Mouse (Mus musculus): Measurements from ENCODE around the gene Snx1.

Snx1 gene

DNA sequence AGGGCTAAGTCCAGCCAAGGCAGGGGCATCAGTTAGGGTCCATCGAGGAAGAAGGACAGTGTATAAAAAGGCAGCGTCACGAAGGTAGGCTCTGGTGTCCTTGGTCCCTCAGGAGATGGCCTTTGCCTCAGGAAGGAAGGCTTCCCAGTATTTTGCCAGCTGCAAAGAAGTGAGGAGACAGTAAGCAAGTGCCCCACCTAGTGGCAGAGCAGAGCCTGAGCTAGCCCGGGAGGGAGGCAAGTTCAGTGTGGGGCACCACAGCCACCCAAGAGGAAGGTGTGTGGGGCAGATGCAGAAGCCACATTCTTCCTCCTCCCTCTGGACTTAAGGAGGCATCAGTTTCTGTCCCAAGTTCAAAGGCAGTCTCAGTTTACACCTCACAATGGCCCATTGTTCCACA, 38.0 kb downstream of the Snx1 start:
- DNase-seq (ENCODE audit: low spot score in 2 of 2), result peak in 1 of 2 experiments; percentile 42

DNA sequence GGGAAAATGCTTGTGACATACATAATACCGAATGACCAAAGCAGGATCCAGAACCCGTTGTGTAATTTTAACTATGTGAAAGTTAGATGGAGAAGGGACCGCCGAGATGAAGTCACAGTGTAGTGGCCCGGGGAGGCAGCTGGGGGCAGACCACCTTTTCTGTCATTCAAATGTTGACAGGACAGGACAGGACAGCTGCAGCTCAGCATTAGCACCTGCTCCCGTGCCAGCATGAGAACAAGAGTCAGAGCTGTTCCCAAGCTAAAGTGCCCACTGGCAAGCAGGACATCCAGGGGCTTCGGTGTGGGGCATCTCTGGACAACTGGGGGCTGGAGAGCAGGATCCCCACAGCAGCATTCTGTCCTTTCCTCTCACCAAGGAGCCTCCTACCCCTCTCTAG, 39.3 kb downstream of the Snx1 start:
- DNase-seq (ENCODE audit: low spot score in 2 of 2), result no peak

DNA sequence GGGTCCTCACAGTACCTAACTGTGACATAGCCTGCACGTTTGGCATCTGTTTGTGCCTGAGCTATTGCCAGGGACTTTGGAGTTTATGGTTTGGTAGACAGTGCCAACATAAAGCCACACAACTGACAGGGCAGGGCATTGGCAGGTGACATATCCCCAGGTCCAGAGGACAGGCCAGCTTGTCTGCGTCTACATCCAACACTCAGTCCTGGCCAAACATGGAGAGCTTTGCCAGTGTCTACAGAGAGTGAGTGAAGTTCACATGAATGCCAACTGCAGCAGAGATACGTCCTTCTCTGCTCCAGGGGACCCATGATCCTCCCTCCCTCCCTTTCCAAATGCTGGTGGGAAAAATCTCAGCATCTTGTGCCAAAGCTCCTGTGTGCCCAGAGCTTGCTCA, 42.2 kb downstream of the Snx1 start:
- DNase-seq (ENCODE audit: low spot score in 2 of 2), result no peak

DNA sequence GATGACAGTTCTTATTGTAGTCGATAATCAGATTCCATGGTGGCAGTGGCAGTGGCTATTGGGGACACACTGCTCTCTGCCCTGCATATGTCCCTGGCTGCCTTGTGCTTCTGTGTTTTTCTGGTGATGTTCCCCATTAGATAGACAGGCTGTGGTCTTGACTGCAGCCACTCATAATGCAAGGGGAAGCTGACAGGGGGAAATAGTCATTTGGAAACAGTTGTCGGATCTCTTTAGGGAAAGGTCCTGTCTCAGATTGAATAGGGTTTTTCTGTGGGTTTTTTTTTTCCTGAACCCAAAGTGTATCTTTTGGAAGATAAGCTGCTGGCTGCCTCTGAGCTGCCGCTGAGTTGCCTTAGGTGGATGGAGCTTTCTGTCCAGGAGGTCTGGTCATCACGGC, 44.4 kb downstream of the Snx1 start:
- no peak for DNase-seq (ENCODE audit: low spot score in 2 of 2)

DNA sequence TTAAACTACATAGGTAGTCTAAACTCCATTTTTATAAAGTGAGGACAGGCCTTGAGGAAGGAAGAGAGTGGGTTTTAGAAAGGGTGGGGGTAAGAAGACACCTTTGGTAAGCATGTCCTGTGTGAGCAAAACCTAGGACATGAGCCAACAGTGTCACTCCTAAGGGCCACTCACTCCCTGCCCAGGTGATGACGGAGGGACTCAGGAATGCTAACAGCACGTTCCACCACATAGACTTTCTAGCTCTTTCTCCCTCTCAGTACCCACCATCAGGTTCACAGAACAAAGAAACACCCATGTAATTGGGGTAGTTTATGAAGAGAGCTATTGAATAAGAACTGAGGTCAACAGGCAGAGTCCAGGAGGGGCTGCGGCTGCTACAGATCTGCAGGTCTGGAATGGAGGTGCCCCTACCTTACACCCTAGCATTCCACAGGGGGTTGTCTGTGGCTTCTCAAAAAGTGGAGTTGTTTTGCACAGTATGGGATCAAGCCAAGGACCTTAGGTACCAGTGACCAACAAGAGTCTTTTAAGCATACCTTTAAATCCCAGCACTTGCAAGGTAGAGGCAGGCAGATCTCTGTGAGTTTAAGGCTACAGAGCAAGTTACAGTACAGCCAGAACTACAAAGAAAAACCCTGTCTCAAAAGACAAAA, 45.5 kb downstream of the Snx1 start:
- DNase-seq (ENCODE audit: low spot score in 2 of 2), result no peak

DNA sequence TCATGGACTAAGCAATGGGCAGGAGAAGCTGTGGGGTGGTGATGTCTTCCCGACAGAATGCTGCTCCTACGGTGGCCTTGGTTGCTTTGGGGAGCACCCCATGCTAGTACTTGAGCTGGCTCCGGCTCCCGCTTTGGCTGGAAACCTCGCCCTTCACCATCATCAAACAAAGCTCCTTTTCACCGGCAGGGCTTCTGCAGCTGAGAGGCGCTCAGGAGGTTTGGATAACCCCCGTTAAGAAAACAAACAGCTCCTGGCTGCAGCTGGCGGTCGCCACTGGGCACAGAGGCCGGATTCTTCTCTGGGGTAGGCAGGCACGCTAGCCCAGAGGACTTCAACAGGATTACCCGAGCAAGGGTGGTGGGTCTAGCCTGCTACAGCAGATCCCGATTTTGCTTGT, 47.9 kb downstream of the Snx1 start:
- peak in 1 of 2 experiments; percentile 34 for DNase-seq (ENCODE audit: low spot score in 2 of 2)

DNA sequence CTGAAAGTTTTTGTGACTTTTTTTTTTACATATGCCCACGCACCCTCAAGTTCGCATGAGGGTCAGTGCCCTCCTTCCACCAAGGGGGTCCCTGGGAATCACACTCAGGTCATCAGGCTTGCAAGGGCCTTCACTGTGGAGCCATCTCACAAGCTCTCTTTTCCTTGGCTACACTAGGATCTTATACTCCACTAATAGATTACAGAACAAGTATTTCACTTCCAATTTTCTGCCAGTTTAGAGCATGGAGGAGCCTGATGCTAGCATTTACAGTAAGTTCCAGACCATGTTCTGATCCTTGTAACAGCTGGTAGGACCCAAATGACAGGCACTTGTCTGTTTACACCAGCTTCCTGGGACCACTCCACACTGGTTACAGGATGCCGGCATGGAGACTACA, 48.3 kb downstream of the Snx1 start:
- no peak for DNase-seq (ENCODE audit: low spot score in 2 of 2)

DNA sequence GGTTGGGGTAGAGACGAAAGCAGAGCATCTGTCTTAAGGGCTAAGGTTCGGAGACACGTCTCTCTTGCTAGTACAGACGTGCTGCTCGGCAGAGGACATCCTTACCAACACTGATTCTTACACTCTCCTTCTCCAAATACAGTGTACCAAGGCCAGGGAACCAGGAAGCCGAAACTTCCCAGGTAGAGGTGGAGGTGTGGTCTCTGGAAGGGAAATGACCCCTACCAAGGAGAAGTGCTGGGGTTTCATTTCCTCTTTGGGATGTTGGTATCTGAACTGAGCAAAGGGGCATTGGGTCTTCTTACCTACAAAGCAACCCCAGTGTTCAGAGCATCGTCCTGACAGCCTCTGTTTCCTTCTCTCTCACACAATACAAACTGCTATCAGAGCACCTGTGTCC, 53.6 kb downstream of the Snx1 start:
- no peak for DNase-seq (ENCODE audit: low spot score in 2 of 2)

DNA sequence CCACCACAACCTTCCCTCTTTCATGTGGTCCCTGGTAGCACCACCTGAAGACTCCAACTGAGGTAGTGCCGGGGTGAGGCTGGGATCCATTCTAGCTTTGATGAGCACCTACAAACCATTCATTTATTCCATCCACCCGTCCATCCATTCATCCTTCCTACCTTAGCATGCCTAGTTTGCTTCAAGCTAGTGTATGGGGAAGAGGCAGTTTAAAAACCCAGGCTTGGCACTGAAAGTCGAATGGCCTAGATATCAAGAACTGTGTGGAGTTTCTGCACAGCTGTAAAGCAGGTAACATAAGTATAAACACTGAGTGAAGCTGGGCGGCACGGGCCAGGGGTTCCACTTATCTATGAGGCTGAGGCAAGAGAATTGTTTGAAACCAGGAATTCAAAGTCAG, 56.2 kb downstream of the Snx1 start:
- no peak for DNase-seq (ENCODE audit: low spot score in 2 of 2)

DNA sequence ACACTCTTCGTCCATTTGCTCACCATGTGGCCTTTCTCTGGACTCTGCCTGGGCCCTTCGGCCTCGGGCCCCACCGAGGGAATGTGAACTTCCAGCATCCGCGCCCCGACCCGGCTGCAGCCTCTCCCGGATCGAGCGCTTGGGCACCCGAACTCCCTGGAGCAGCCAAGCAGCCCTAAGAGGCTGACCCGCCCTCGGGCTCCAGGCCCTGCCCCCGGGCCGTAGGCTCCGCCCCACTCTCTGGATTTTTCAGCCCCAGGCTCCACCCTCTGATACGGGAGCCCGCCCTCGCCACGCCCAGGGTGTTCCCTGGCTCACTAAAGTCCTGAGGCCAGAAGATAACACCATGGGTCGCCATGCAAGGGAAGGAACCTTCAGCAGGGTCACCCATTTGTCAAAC, 56.8 kb downstream of the Snx1 start, which contains the start of gene Snx22:
Gene Snx22, minus strand, starts transcription at position 137 of the 400 bp plus-strand sequence.
- DNase-seq (ENCODE audit: low spot score in 2 of 2), result peak; percentile 65 to 73

DNA sequence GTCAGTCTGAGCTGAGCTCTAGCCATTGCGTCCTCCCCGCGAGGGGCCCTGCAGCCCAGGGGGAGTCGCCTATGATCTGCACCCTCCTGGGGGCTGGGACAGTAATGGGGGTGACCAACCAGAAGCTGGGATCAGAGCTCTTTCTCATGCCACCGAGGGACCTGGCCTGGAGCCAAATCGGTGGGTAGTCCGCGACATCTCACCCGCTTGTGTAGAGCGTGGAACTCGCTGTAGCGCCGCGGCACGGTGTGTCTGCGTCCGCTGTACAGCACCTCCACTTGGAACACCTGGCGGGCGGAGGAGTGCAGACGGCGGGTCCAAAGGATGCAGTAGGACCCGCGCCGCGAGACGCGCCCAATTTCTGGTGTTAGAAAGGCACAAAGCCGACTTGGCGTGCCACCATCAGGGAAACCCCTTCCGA, 57.4 kb downstream of the Snx1 start:
- DNase-seq (ENCODE audit: low spot score in 2 of 2), result peak in 1 of 2 experiments; percentile 37

DNA sequence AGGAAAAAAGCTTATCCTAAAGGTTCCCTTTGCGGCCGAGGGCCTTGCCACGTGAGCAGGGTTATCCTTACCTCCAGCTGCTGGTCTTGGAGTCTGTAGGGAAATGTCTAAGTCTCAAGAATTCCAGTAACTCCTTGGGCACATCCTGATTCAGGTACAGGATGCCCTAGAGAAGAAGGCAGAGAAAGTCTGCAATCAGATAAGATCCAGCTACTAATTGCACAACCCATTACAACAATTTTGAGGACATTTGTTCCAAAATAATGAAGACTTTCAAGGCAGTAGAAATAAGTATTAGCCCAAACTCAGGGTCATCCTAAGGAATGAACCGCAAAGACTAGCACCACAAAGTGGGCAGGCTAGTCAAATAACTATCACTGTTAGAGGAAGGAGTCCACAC, 58.3 kb downstream of the Snx1 start:
- no peak for DNase-seq (ENCODE audit: low spot score in 2 of 2)

DNA sequence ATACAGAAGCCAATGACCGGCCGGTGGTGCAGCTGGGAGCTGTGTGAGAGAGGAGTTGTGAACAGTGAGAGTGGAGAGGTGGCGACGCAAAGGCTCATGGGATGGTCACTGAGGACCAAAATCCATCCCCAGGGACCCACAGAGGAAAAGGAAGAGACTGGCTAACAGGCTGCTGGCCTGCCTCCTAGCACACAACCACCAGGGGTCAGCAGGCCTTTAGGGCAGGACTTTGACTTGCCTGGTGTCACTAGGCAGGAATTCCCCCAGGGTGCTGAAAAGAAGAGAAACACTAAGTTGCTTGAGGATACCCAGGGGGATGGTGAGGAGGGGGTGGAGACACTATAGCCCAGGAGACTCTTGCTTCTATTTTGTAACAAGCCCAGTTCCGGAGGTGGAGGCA, 58.8 kb downstream of the Snx1 start:
- DNase-seq (ENCODE audit: low spot score in 2 of 2), result peak in 1 of 2 experiments; percentile 36

DNA sequence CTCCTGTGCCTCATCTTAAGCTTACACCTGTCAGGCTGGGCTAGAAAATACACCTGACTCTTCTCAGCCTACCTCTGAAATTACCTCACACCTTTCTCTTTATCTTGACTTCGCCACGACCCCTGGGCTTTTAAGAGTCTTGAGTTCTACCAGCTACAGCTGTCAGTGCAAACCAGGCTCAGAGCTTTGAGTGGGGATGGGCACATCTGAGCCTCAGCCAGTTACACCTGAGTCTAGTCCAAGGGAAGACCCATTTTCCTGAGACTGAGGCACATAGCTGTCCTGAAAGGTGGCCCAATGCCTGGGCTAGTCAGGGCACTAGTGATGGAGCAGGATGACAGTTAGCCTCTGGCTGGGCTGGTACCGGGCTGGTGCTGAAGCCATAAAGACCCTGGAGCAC, 59.6 kb downstream of the Snx1 start:
- no peak for DNase-seq (ENCODE audit: low spot score in 2 of 2)

DNA sequence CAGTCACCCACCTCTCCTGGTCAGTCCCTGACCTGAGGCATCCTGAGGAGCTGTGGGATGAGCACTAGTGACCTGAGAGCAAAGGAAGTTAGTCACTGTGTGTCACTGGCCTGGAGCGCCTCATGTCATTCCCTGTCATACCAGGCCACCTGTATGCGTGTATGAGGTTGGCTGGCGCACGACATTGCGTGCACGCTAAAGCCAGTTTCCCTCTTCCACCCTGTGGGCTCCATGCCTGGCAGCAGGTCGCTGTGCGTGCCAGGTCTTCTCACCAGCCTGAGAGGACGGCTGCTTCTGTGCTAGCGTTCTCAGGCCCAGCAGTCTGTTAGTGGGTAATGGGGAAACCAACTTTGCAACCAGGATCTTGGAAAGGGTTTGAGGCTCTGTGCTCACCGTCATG, 62.1 kb downstream of the Snx1 start:
- no peak for DNase-seq (ENCODE audit: low spot score in 2 of 2)

DNA sequence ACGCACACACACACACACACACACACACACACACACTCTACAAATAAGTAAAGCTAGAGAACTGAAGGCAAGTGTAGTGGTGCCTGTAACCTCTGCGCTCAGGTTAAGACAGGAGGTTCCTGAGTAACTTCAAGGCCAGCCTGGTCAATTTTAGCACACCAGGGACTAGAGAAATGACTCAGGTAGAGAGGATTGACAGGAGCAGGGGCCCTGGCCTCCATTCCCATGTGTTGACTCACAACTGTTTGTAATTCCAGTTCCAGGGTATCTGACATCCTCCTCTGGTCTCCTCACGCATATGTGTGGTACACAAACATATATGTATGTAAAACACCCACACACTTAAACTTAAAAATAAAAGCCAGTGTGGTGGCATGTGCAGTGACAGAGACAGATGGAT, 62.9 kb downstream of the Snx1 start:
- DNase-seq (ENCODE audit: low spot score in 2 of 2), result no peak

DNA sequence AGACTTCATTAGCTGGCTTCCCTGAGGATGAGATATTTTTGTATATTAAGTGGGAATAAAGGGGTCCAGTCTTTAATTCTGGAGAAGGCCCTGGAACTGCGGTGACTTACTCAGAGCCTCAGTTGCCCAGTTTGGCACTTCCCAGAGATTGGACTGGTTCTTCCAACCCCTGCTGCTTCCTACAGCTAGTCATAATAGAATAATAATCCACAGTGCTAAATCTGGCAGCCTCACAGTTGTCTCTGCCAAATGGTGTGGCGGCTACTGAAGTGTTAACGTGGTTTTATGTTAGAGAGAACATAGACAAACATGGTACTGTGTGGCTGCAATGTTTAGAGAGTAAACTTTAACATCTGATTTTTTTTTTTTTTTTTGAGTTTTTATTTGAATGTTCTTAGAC, 64.7 kb downstream of the Snx1 start:
- no peak for DNase-seq (ENCODE audit: low spot score in 2 of 2)

DNA sequence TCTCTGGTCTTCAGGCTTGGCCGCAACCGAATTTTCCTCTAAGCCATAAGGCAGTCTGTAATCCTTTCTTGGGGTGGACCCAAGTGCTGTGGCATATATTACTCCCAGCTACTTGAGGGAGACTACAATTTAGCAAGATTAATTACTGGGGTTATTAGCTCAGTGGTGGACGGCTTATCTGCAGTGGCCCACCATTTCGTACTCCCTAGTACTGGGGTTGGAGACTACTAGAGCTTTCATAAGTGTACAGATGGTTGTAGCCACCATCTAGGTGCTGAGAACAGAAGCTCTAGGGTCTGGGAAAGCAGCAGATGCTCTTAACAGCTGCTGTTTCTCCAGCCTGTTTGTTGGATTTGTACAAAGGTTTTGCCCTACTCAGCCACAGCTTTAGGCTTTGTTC, 65.4 kb downstream of the Snx1 start:
- DNase-seq (ENCODE audit: low spot score in 2 of 2), result no peak

DNA sequence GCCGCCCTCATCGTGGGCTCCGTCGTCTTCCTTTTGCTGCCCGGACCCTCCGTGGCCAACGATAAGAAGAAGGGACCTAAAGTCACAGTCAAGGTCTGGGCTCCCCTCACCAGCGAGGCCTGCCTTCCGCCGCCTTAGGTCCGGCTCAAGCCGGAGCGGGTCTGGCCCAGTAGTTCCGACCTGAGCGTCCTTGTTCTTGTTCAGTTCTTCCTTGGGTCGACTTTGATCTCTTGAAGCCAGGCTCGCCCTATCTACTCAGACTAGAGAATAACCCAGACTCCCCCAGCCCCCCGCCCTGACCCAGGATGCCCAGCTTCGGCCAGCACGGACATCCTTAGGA, 66.1 kb downstream of the Snx1 start:
- DNase-seq (ENCODE audit: low spot score in 2 of 2), result no peak

DNA sequence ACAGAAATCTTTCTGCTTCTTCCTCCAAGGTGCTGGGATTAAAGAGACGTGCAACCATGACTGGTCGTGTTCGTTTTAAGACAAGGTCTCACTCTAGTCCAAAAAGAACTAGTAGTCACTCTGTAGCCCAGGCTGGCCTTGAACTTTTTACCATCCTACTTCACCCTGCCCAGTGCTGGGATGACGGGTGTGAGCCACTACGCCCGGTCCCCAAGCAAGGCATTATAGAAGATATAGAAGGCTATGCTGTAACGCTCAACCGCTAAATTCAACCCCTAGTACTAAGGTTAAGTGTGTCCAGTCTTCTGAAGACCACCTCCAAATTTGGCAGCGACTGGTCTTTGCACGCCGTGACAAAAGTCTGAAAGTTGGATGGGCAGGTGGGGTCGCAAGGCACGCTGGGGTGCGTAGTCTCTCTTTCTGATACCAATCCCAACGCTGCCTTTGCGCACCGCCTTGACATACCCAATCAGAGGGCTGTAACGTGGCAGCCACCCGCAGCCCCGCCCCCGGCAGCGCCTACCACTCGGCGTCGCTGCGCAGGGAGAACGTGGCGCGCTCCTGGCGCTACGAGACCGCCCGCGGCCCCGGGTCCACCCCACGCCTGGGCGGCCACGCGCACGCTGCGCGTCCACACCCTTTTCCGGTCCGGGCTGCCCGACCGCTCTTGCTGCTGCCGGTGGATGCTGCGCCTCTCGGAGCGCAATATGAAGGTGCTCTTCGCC, 66.6 kb downstream of the Snx1 start, which contains the start of gene Ppib:
Gene Ppib, plus strand, starts transcription at position 640 of the 725 bp plus-strand sequence.
- DNase-seq (ENCODE audit: low spot score in 2 of 2), result peak; percentile 97 to 98

DNA sequence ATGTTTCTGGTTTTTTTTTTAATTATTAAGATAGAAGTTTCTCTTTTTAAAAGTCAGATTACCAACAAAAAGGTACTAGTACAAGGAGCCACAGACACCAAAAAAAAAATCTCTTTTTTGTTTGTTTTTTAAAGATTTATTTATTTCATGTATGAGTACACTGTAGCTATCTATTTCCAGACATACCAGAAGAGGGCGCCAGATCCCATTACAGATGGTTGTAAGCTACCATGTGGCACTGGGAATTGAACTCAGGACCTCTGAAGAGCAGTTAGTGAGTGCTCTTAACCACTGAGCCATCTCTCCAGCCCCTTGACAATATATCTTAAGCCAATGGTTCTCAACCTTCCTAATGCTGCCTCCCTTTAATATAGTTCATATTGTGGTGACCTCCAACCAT, 72.8 kb downstream of the Snx1 start:
- no peak for DNase-seq (ENCODE audit: low spot score in 2 of 2)

DNA sequence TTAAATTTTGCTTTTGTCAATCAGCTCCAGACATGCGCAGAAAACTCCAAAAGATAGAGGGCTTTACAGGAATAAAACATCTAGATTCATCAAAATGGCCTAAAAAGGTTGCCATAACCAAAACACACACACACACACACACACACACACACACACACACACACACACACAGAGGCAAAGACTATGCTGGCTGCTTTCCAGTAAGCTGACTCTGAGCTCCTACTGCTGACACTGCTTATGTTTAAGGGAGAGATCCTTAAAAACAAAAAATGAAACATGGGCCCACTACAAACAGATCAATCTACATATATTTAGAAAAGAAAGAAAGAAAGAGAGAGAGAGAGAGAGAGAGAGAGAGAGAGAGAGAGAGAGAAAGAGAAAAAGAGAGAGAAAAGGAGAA, 73.7 kb downstream of the Snx1 start:
- no peak for DNase-seq (ENCODE audit: low spot score in 2 of 2)

DNA sequence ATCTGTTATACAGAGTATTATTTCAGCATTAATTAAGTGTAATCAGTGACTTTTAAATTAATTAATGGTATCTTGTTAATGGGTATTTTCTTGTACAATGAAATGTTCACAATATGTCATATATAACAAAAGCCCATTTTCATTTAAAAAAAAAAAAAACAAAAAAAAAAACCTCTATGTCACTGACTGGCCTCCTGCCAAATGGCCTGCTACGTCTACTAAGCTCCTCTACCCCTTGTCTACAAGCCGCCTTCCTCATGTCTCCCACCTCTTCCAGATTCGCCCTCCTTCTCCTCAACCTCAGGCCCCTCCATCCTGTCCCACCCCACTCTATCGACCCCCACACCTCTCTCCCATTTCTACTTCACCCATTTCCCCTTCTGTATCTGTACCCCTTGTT, 74.9 kb downstream of the Snx1 start:
- no peak for DNase-seq (ENCODE audit: low spot score in 2 of 2)
